Mouse (Mus musculus) hindbrain, embryonic 14.5 days (tissue): ENCODE results near the gene Vav1. TPM values are rescaled to one million over a fixed set of nuclear protein-coding genes. Genes with fewer than 3 reads are reported as not detected.

ENCODE experiments used
- ATAC-seq: fragments of 200-750 bp; cut with Nextera tagmentation; 2 replicates; pipeline ENCODE4 v1.8.0; 2017; ENCODE audit warnings: moderate number of reproducible peaks, mild to moderate bottlenecking, moderate TSS enrichment, moderate library complexity; ENCODE audit not compliant: low FRiP score
- DNase-seq: peaks from one replicate; pipeline ENCODE4 v3.0.0-alpha.2; 2015; ENCODE audit warnings: low spot score
- H3K27ac ChIP-seq: fragments of 300-500 bp; sonication (generic); 2 replicates; pipeline ENCODE4 v1.5.1; 2014; ENCODE audit warnings: mild to moderate bottlenecking, moderate library complexity
- H3K27me3 ChIP-seq: fragments of 300-500 bp; sonication (generic); 2 replicates; pipeline ENCODE4 v1.6.1; 2014; ENCODE audit warnings: mild to moderate bottlenecking, low read length, mixed read lengths; ENCODE audit not compliant: control insufficient read depth, insufficient read depth
- H3K36me3 ChIP-seq: fragments of 300-500 bp; sonication (generic); replicated peaks from 2 replicates; pipeline ENCODE4 v1.6.1; 2014; ENCODE audit not compliant: control insufficient read depth, insufficient read depth
- H3K4me1 ChIP-seq: fragments of 300-500 bp; sonication (generic); replicated peaks from 2 replicates; pipeline ENCODE4 v1.6.1; 2014; ENCODE audit warnings: antibody characterized with exemption, low read length, mixed read lengths; ENCODE audit not compliant: control insufficient read depth, insufficient read depth
- H3K4me2 ChIP-seq: fragments of 300-500 bp; sonication (generic); replicated peaks from 2 replicates; pipeline ENCODE4 v1.6.1; 2014; ENCODE audit warnings: mild to moderate bottlenecking, moderate library complexity
- H3K4me3 ChIP-seq: fragments of 300-500 bp; sonication (generic); replicated peaks from 2 replicates; pipeline ENCODE4 v1.5.1; 2014; ENCODE audit warnings: mild to moderate bottlenecking, low read length
- H3K9ac ChIP-seq: fragments of 300-500 bp; sonication (generic); 2 replicates; pipeline ENCODE4 v1.6.1; 2014
- H3K9me3 ChIP-seq: fragments of 300-500 bp; sonication (generic); 2 replicates; pipeline ENCODE4 v1.6.1; 2016; ENCODE audit warnings: low read length; ENCODE audit not compliant: control insufficient read depth
- WGBS: fragments of 180-500 bp; shearing (Covaris S2); extraction: QIAGEN DNeasy Blood & Tissue Kit; methylation state at CpG from one replicate; pipeline ENCODE4 v1.1.7; 2014; 5-methylcytosine and 5-hydroxymethylcytosine counted together
- polyA plus RNA-seq: library from polyadenylated mRNA; unstranded; fragments of >200 nt; fragmentation: Nextera tagmentation; extraction: Ambion mirVana; gene quantifications from 2 replicates; pipeline ENCODE4 v1.2.1, GENCODE M21; 2014

Vav1 gene
- polyA plus RNA-seq, 1 experiment from 2014 or later = 1.7 TPM

- H3K9ac ChIP-seq = no peak overlapping the region
- no peaks in the 10 kb centered on the region for H3K27me3 ChIP-seq
- H3K27ac ChIP-seq = no peak overlapping the region
- no peak overlapping the region for H3K4me3 ChIP-seq
- no peaks in the 10 kb centered on the region for H3K4me1 ChIP-seq
- no peak overlapping the region for H3K4me2 ChIP-seq
- ATAC-seq = 0 out of 2 replicates have a peak, but pooled peaks have one; percentile 54
- WGBS = 72% methylated on average over 8 of the region's 8 CpGs
- H3K9me3 ChIP-seq = no peaks in the 10 kb centered on the region
- H3K36me3 ChIP-seq = no peaks in the 10 kb centered on the region
- DNase-seq = no peak
These were observed 7.9 kb downstream of the Vav1 start for GRCm38 (mm10) chr17:57286718-57287355.

- no peaks in the 10 kb centered on the region for H3K9me3 ChIP-seq
- no peaks in the 10 kb centered on the region for H3K36me3 ChIP-seq
- no peak overlapping the region for H3K4me2 ChIP-seq
- ATAC-seq = no peak
- H3K4me3 ChIP-seq = no peak overlapping the region
- H3K9ac ChIP-seq = no peak overlapping the region
- no peaks in the 10 kb centered on the region for H3K4me1 ChIP-seq
- no peaks in the 10 kb centered on the region for H3K27me3 ChIP-seq
- WGBS = 84% methylated on average over 5 of the region's 5 CpGs
- DNase-seq = no peak
- no peak overlapping the region for H3K27ac ChIP-seq
These were observed 10.4 kb downstream of the Vav1 start for GRCm38 (mm10) chr17:57289252-57289651.

GRCm38 (mm10) chr17:57290001-57290670 is 11.2 kb downstream of the Vav1 start:
- Histone ChIP-seq H3K9me3 (no peaks in the 10 kb centered on the region), H3K9ac (no peak overlapping the region), H3K4me1 (no peaks in the 10 kb centered on the region), H3K4me2 (no peak overlapping the region), H3K27me3 (no peaks in the 10 kb centered on the region), H3K4me3 (no peak overlapping the region), H3K27ac (no peak overlapping the region), H3K36me3 (no peaks in the 10 kb centered on the region)
- 92% methylated on average over 9 of the region's 9 CpGs for WGBS
- ATAC-seq (no peak), DNase-seq (no peak)

DNA sequence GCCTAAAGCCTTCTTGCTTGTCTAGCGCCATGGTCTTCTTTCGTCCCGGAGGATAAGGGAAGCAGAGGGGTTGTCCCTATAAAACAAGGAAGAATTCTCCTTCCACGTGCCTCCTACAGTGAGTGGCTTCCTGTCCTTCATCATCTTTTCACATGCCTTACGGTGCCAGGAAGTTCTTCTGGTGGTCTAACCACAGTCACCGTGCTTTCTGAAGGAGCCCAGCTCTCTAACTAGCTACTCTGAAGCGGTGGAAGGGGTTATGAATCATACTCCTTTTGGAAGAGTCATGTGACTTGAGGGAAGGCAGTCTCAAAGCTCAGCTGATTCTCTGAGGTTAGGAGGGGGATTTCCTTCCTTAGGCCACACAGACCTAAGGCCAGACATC is 11.8 kb downstream of the Vav1 start:
- WGBS = 86% methylated on average over 7 of the region's 7 CpGs
- Histone ChIP-seq H3K27ac (no peak overlapping the region), H3K4me1 (no peaks in the 10 kb centered on the region), H3K4me2 (no peak overlapping the region), H3K27me3 (no peaks in the 10 kb centered on the region), H3K9me3 (no peaks in the 10 kb centered on the region), H3K36me3 (no peaks in the 10 kb centered on the region), H3K4me3 (no peak overlapping the region), H3K9ac (no peak overlapping the region)
- no peak for DNase-seq
- ATAC-seq = no peak

DNA sequence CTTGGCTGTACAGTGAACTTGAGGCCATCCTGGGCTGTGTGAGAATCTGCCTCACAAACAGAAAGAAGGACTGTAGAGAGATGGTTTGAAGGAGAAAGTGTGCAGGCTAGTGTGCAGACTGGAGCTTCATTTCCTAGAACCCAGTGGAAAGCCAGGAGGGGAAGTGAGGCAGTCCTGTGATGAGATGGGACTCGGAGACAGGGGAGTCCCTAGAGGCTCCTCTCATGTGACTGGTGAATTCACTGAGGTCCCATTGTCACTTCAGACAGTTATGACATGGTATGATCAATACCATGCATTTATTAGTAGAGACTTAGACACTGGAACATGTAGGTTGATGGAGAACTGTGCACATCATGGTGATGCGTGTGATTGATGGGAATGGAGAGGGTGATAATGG is 13.4 kb downstream of the Vav1 start:
- WGBS = 92% methylated on average over 2 of the region's 2 CpGs
- ATAC-seq (no peak), DNase-seq (no peak)
- H3K4me1 ChIP-seq = no peaks in the 10 kb centered on the region
- H3K36me3 ChIP-seq = no peaks in the 10 kb centered on the region
- H3K9me3 ChIP-seq = no peaks in the 10 kb centered on the region
- H3K27me3 ChIP-seq = no peaks in the 10 kb centered on the region
- no peak overlapping the region for H3K9ac ChIP-seq
- no peak overlapping the region for H3K27ac ChIP-seq
- no peak overlapping the region for H3K4me3 ChIP-seq
- H3K4me2 ChIP-seq = no peak overlapping the region

DNA sequence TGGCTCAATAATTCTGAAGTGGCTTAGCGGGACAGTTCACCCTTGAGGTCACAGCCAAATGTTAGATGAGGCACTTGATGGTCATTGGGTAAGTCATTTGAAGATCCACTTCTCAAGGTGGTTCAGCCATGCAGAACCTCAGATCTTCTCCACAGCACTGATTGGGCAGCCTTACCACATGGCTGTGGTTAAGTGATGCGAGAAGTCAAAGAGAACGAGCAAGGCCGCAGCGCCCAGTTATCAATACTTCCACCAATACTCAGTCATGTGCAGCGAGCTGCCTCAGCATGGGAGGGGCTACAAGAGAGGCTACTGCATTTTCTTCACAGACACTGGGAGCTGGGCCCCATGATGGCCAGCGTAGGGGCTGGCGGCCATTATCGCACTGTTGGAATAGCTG is 14.1 kb downstream of the Vav1 start:
- Histone ChIP-seq H3K27ac (no peak overlapping the region), H3K36me3 (no peaks in the 10 kb centered on the region), H3K9ac (no peak overlapping the region), H3K27me3 (no peaks in the 10 kb centered on the region), H3K4me2 (no peak overlapping the region), H3K9me3 (no peaks in the 10 kb centered on the region), H3K4me1 (no peaks in the 10 kb centered on the region), H3K4me3 (no peak overlapping the region)
- ATAC-seq = no peak
- no peak for DNase-seq
- 91% methylated on average over 9 of the region's 9 CpGs for WGBS

DNA sequence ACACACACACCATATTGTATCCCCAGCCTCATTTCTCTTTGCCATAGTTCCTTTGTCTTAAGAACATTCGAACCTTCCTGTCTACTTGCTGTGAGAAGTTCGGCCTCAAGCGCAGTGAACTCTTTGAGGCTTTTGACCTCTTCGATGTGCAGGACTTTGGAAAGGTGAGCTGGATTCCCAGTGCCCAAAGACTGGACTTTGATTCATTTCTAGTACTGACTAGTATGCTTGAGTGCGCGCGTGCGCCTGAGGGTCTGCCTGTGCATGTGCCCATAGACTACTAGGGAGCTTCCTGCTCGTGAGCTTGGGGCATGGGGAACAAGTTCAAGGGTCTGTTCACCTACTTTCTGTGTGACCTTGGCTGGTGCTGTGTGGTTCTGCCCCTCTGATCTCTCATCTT is 17.0 kb downstream of the Vav1 start:
- H3K4me3 ChIP-seq = no peak overlapping the region
- no peaks in the 10 kb centered on the region for H3K27me3 ChIP-seq
- no peaks in the 10 kb centered on the region for H3K4me1 ChIP-seq
- no peaks in the 10 kb centered on the region for H3K36me3 ChIP-seq
- DNase-seq = no peak
- no peak overlapping the region for H3K9ac ChIP-seq
- H3K9me3 ChIP-seq = no peaks in the 10 kb centered on the region
- WGBS = 95% methylated on average over 9 of the region's 9 CpGs
- ATAC-seq = no peak
- no peak overlapping the region for H3K27ac ChIP-seq
- no peak overlapping the region for H3K4me2 ChIP-seq

DNA sequence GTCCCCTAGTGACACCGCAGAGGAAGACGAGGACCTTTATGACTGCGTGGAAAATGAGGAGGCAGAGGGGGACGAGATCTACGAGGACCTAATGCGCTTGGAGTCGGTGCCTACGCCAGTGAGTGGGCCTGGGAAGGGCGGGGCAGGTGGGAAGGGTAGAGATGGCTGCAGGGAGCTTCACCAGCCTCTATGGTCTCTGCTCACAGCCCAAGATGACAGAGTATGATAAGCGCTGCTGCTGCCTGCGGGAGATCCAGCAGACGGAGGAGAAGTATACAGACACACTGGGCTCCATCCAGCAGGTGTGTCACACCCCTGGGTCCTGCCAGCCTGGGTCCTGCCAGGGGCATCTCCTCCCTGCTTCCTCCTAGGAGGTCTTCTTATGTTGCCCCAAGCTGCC is 18.1 kb downstream of the Vav1 start:
- Histone ChIP-seq H3K4me1 (no peaks in the 10 kb centered on the region), H3K4me2 (no peak overlapping the region), H3K4me3 (no peak overlapping the region), H3K9ac (no peak overlapping the region), H3K27me3 (no peaks in the 10 kb centered on the region), H3K9me3 (no peaks in the 10 kb centered on the region), H3K27ac (no peak overlapping the region), H3K36me3 (no peaks in the 10 kb centered on the region)
- DNase-seq (no peak), ATAC-seq (no peak)
- 95% methylated on average over 12 of the region's 12 CpGs for WGBS

- Histone ChIP-seq H3K4me2 (no peak overlapping the region), H3K4me3 (no peak overlapping the region), H3K9me3 (no peaks in the 10 kb centered on the region), H3K27ac (no peak overlapping the region), H3K4me1 (no peaks in the 10 kb centered on the region), H3K9ac (no peak overlapping the region), H3K27me3 (no peaks in the 10 kb centered on the region), H3K36me3 (no peaks in the 10 kb centered on the region)
- 65% methylated on average over 4 of the region's 4 CpGs for WGBS
- ATAC-seq (no peak), DNase-seq (no peak)
These were observed 26.7 kb downstream of the Vav1 start for GRCm38 (mm10) chr17:57305593-57305992.
